Mouse (Mus musculus) stomach, embryonic 15.5 days (tissue): ENCODE data around the gene Gm4787. TPM values are rescaled to one million over a fixed set of nuclear protein-coding genes. Genes with fewer than 3 reads are reported as not detected.
"Not testable (repeated sequence)": the region's sequence is repeated elsewhere in the genome, so short reads cannot be mapped to it uniquely, and the experiment has no call there.

ENCODE experiments used
- ATAC-seq: fragments of 200-750 bp; cut with Nextera tagmentation; 2 replicates; pipeline ENCODE4 v1.8.0; 2017; ENCODE audit warnings: low read depth, moderate number of reproducible peaks, moderate TSS enrichment; ENCODE audit not compliant: insufficient read depth, low FRiP score
- H3K27ac ChIP-seq: fragments of 300-500 bp; sonication (generic); 2 replicates; pipeline ENCODE4 v1.5.1; 2015; ENCODE audit warnings: mild to moderate bottlenecking, inconsistent platforms
- H3K27me3 ChIP-seq: fragments of 300-500 bp; sonication (generic); replicated peaks from 2 replicates; pipeline ENCODE4 v1.6.1; 2015; ENCODE audit warnings: inconsistent platforms
- H3K36me3 ChIP-seq: fragments of 300-500 bp; sonication (generic); 2 replicates; pipeline ENCODE4 v1.6.1; 2015; ENCODE audit warnings: inconsistent platforms
- H3K4me1 ChIP-seq: fragments of 300-500 bp; sonication (generic); 2 replicates; pipeline ENCODE4 v1.6.1; 2015; ENCODE audit warnings: inconsistent platforms
- H3K4me2 ChIP-seq: fragments of 300-500 bp; sonication (generic); 2 replicates; pipeline ENCODE4 v1.6.1; 2015; ENCODE audit warnings: mild to moderate bottlenecking, inconsistent platforms
- H3K4me3 ChIP-seq: fragments of 300-500 bp; sonication (generic); replicated peaks from 2 replicates; pipeline ENCODE4 v1.5.1; 2015; ENCODE audit warnings: inconsistent platforms
- H3K9ac ChIP-seq: fragments of 300-500 bp; sonication (generic); 2 replicates; pipeline ENCODE4 v1.6.1; 2015; ENCODE audit warnings: inconsistent platforms
- H3K9me3 ChIP-seq: fragments of 300-500 bp; sonication (generic); 2 replicates; pipeline ENCODE4 v1.6.1; 2016; ENCODE audit warnings: inconsistent platforms
- WGBS: fragments of 180-500 bp; shearing (Covaris S2); methylation state at CpG from one replicate; pipeline ENCODE4 v1.1.7; 2015; 5-methylcytosine and 5-hydroxymethylcytosine counted together
- polyA plus RNA-seq: library from polyadenylated mRNA; unstranded; fragments of >200 nt; fragmentation: Nextera tagmentation; extraction: Ambion mirVana; gene quantifications from 2 replicates; pipeline ENCODE4 v1.2.1, GENCODE M21; 2015

The Gm4787 gene
- polyA plus RNA-seq: 0.09 and 0.27 TPM in 2 replicates

DNA sequence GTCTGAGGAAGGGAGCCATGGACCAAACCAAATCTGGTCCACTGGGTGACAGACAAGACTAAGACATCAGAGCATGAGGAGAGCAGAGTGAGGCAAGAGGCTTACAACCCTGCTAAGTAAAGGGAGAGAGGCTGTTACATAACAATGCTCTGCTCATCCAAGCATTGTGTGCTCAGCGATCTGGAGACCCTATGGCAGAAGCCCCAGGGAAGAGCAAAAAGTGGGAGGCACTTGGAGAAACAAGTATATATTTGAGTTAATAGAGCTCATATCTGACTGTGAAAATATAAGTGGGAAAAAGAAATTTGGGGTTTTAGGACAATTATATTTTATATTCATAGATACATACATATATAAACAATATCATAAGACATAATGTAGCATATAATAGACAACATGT lies at the start of gene Gm4787:
TSS of gene Gm4787 (minus strand) at position 101 of the 400 bp plus-strand sequence.
- not testable (repeated sequence) for H3K27ac ChIP-seq, H3K9ac ChIP-seq, H3K9me3 ChIP-seq, H3K4me3 ChIP-seq, H3K27me3 ChIP-seq, ATAC-seq, H3K4me2 ChIP-seq, H3K36me3 ChIP-seq, H3K4me1 ChIP-seq
- 75% methylated on average over 1 of the region's 1 CpGs for WGBS

DNA sequence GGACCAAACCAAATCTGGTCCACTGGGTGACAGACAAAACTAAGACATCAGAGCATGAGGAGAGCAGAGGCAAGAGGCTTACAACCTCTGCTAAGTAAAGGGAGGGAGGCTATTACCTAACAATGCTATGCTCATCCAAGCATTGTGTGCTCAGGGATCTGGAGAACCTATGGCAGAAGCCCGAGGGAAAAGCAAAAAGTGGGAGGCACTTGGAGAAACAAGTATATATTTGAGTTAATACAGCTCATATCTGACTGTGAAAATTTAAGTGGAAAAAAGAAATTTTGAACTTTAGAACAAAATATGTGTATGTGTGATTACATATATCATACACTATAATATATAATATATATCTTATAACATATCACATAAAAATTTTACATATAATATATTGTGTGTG lies 42.6 kb upstream of the Gm4787 start, which contains the start of gene Adam4:
TSS of gene Adam4 (minus strand) at position 101 of the 400 bp plus-strand sequence.
- no peak within 1 kb of the TSS for H3K9ac ChIP-seq
- H3K9me3 ChIP-seq: no peaks in the 10 kb centered on the region
- H3K27me3 ChIP-seq: no peaks in the 10 kb centered on the region
- H3K4me1 ChIP-seq: no peaks in the 10 kb centered on the region
- 86% methylated on average over 1 of the region's 1 CpGs for WGBS
- 0 out of 2 replicates have a peak, but pooled peaks cover 6% of the 10 kb centered on the region for H3K36me3 ChIP-seq
- H3K4me3 ChIP-seq: no peak within 1 kb of the TSS
- no peak for ATAC-seq
- H3K4me2 ChIP-seq: no peak within 1 kb of the TSS
- no peak within 1 kb of the TSS for H3K27ac ChIP-seq

DNA sequence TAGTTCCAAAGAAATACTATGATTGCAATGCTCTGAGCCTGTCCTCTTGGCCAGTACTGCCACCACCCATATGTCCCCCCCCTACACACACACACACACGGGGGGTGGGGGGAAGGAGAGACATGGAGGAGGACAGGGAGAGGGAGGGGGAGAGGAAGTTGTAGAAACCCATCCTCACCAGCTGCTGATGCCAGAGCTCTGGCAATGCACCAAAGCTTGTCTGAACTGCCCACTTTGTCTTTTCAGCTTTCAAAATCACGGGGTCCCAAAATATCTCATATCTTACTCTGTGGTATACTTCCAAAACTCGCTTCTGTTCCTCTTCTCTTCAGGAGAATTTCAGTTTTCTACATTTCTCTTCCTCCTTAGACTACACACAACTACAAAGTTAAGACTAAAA lies 33.9 kb upstream of the Gm4787 start:
- Histone ChIP-seq H3K4me3 (no peak overlapping the region), H3K27me3 (no peaks in the 10 kb centered on the region), H3K27ac (no peak overlapping the region), H3K36me3 (no peaks in the 10 kb centered on the region), H3K9me3 (no peaks in the 10 kb centered on the region), H3K4me2 (no peak overlapping the region), H3K9ac (no peak overlapping the region), H3K4me1 (no peaks in the 10 kb centered on the region)
- ATAC-seq: no peak
- WGBS: 66% methylated on average over 3 of the region's 3 CpGs

DNA sequence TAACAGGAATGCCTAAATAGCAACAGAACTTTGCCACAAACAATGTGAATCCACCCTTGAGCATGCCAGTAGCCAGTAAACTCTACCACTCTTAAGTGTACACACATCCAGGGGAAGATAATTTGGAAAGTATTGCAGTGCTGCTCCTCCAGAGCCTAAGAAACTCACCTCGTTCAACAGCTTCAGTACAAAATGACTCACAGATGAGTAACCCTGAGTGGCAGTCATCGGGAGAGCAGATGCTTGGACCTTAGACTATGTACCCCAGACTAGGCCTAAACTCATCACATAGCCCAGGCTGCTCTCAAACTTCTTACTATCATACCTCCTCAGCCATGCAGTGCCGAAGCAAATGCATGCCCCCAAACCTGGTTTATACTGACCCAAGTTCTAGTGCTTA lies 29.7 kb upstream of the Gm4787 start:
- no peak overlapping the region for H3K9ac ChIP-seq

DNA sequence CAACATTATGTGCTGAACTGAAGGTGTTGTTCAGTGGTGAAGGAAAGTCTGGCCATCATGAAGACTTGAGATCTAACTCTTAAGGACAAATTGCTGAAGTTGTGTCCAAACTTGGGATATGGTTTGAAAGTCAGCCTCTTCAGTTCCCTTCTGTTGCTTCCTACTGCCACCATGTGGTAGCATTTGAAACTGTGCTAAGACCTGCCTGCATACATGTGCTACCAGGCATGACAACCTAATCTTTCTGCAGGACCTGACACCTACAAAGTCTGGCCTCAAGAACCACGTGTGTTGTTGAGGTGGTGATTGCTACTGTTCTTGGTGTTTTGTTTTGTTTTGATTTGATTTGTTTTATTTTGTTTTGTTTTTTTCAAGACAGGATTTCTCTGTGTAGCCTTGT lies 22.9 kb upstream of the Gm4787 start:
- Histone ChIP-seq H3K4me3 (no peak overlapping the region), H3K4me1 (no peaks in the 10 kb centered on the region), H3K9me3 (no peaks in the 10 kb centered on the region), H3K27ac (no peak overlapping the region), H3K4me2 (no peak overlapping the region), H3K9ac (no peak overlapping the region), H3K36me3 (no peaks in the 10 kb centered on the region), H3K27me3 (no peaks in the 10 kb centered on the region)
- ATAC-seq: no peak
- WGBS: 12% methylated on average over 1 of the region's 1 CpGs

More for the DNA sequence above, 29.7 kb upstream of the Gm4787 start:
- 82% methylated on average over 3 of the region's 3 CpGs for WGBS
- no peaks in the 10 kb centered on the region for H3K27me3 ChIP-seq
- H3K4me3 ChIP-seq: no peak overlapping the region
- no peak for ATAC-seq
- H3K36me3 ChIP-seq: no peaks in the 10 kb centered on the region
- H3K27ac ChIP-seq: no peak overlapping the region
- no peaks in the 10 kb centered on the region for H3K4me1 ChIP-seq
- no peaks in the 10 kb centered on the region for H3K9me3 ChIP-seq
- H3K4me2 ChIP-seq: no peak overlapping the region

DNA sequence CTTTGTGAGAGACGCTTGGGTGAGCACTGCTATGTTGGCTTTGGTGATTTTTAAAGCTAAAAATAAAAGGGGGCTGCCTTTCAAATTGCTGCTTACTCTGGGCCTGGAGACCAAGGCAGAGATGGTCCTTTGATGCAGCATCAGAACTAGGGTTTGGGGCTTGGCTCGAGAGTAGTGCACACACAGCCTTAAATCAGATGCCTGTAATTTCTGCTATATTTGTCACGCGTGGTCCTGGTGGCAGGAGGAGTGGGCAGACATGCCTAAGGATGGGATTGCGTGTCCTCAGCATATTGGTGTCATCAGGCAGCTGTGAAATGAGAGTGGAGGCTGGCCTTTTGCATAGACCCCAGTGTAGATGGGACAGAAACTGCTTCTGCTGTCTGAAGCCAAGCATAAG lies 45.4 kb downstream of the Gm4787 start:
- peak overlapping the region; percentile 100; the same call in 1 of the 2 replicates for H3K4me2 ChIP-seq
- H3K4me3 ChIP-seq: no peak overlapping the region
- peaks cover 13% of the 10 kb centered on the region; the same call in 1 of the 2 replicates for H3K27me3 ChIP-seq

DNA sequence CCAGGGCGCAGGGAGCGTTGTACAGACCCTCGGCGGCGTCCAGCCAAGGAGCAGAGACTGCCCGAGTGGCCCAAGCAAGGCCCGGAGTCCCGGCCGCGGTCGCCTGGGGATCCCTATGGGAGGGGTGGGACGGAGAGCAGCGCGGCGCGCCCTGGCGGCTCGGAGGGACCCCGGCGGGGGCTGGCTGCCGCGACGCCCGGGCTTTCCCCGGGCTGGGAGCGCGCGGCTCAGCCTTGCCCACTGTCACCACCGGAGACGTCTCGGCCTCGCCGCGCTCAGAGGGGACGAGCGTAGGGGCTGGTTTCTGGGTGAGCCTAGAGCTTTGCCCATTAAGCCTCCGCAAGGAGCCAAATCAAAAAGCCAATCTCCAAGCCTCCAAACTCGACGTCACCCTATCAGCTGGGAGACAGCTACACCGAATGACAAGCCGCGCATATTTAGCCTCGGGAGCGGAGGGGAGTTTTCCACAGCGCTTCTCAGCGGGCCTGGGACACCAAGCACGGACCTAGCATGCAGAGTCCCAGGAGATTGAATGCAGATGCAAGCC lies 46.3 kb downstream of the Gm4787 start, which contains the start of gene Slc8a3:
TSS of gene Slc8a3 (minus strand) at position 306 of the 547 bp plus-strand sequence.
- Histone ChIP-seq H3K4me2 (peak within 1 kb of the TSS; percentile 100), H3K36me3 (no peaks in the 10 kb centered on the region), H3K9me3 (no peaks in the 10 kb centered on the region), H3K27ac (no peak within 1 kb of the TSS), H3K4me3 (peak within 1 kb of the TSS; percentile 61), H3K4me1 (peaks cover 12% of the 10 kb centered on the region; the same call in 1 of the 2 replicates), H3K9ac (peak within 1 kb of the TSS; percentile 77), H3K27me3 (peaks cover 13% of the 10 kb centered on the region; the same call in 1 of the 2 replicates)
- under 1% methylated on average over 45 of the region's 47 CpGs for WGBS
- ATAC-seq: peak; percentile 56

More for the DNA sequence above, 45.4 kb downstream of the Gm4787 start:
- no peak overlapping the region for H3K27ac ChIP-seq
- H3K36me3 ChIP-seq: no peaks in the 10 kb centered on the region
- 71% methylated on average over 5 of the region's 5 CpGs for WGBS
- peaks cover 12% of the 10 kb centered on the region; the same call in 1 of the 2 replicates for H3K4me1 ChIP-seq
- H3K9me3 ChIP-seq: no peaks in the 10 kb centered on the region
- no peak overlapping the region for H3K9ac ChIP-seq
- ATAC-seq: no peak

DNA sequence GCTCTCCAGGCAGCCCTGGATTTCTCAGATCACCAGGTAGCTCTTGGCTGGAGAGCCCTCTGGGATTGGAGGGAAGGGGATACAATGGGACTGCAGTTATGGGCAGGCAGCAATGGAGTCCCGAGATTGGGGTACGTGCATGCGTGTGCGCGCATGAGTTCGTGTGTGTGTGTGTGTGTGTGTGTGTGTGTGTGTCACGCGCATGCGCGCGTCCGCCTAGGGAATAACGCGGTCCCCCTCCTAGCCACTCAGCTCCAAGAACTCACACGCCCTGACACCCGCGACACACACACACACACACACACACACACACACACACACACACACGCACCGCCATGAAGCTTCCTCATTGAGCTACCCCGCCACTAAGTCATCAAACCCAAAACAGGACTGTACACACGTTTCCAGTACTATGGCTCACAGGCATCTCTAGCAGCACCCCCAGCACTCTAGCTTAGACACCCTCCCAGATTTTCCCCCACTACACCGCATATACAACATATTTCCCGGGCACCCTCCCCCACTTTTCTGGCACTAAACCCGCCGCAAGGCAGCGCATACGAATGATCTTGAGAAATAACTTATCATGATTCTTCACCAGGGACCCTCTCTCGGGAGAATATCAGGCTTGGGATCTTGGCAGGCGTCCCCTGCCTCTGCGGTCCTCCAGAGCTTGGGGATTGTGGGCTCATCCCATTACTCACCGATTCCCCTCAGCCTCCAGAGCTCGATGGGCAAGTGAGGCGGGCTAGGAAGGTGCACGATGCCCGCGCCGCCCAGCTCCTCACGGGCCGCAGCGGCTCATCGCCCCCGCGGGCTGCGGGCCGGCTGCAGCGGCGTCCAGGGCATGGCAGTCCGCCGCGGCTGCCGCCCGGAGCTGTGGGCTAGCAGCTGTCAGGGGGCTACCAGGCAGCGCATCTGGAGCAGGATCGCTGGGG lies 47.1 kb downstream of the Gm4787 start:
- peak overlapping the region; percentile 61 for H3K4me3 ChIP-seq
- ATAC-seq: 0 out of 2 replicates have a peak, but pooled peaks have one; percentile 27
- peaks cover 13% of the 10 kb centered on the region; the same call in 1 of the 2 replicates for H3K27me3 ChIP-seq
- no peaks in the 10 kb centered on the region for H3K9me3 ChIP-seq
- peaks cover 12% of the 10 kb centered on the region; the same call in 1 of the 2 replicates for H3K4me1 ChIP-seq
- H3K4me2 ChIP-seq: peak overlapping the region; percentile 100
- peak overlapping the region; percentile 77 for H3K9ac ChIP-seq
- H3K36me3 ChIP-seq: no peaks in the 10 kb centered on the region
- WGBS: 3% methylated on average over 52 of the region's 54 CpGs
- H3K27ac ChIP-seq: no peak overlapping the region

DNA sequence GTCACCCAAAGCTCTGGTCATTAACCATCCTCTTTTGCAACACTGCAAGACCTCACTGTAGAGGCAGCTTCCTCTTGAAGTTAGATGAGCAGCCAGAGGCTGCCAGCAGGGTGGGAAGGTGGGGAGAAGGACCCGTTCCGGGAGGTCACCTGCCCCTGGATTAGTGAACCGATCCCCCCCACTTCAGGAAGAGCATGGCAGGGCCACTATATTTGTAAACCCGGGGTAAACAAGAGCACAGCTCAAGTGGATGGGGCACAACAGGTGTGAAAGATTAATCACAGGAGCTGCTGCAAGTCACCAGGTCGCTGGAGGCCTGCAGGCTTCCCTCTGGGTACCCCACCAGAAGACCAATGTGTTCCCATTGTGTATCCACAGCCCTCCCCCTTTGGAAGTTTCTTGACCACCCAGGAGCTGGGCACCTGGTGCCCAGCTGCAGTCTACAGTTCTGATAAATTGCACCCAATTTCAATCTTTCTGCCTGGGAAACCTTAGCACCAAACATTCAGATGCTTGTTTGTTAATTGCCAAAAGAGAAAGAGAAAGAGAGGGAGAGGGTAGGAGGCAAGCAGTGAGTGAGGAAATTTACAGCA lies 48.1 kb downstream of the Gm4787 start:
- Histone ChIP-seq H3K27me3 (peaks cover 13% of the 10 kb centered on the region; the same call in 1 of the 2 replicates), H3K4me3 (no peak overlapping the region), H3K4me2 (no peak overlapping the region), H3K27ac (no peak overlapping the region), H3K4me1 (peaks cover 12% of the 10 kb centered on the region; the same call in 1 of the 2 replicates), H3K9me3 (no peaks in the 10 kb centered on the region), H3K36me3 (no peaks in the 10 kb centered on the region), H3K9ac (no peak overlapping the region)
- no peak for ATAC-seq
- 26% methylated on average over 5 of the region's 5 CpGs for WGBS
